8 mouse cellular contexts compared by ENCODE assay signal in genomic region chr4:133094936-133095733, GRCm38 (mm10). TPM values are rescaled to one million over a fixed set of nuclear protein-coding genes. Genes with fewer than 3 reads are reported as not detected.
DNase-seq lines count a peak whose midpoint lies in the region; ATAC-seq lines count a peak whose summit lies in the region.

No protein-coding gene starts in this region.

- peak overlapping the region; percentile 30 for H3K4me2 ChIP-seq in forebrain, embryonic 15.5 days (replicated peaks)
- peak overlapping the region; percentile 36 for H3K4me2 ChIP-seq in hindbrain, embryonic 11.5 days (replicated peaks; ENCODE audit: low read depth, low read length)

- no peaks in the 10 kb centered on the region for H3K27me3 ChIP-seq in forebrain, embryonic 15.5 days
- no peaks in the 10 kb centered on the region for H3K27me3 ChIP-seq in hindbrain, embryonic 11.5 days (ENCODE audit: control insufficient read depth, insufficient read depth, low read length)

- H3K9ac ChIP-seq in forebrain, embryonic 15.5 days (replicated peaks): peak overlapping the region; percentile 9; the same call in 1 of the 2 replicates
- H3K9ac ChIP-seq in hindbrain, embryonic 11.5 days (ENCODE audit: low read depth, low read length): 0 out of 2 replicates have a peak overlapping the region, but pooled peaks have one; percentile 37

- 19% methylated on average over 16 of the region's 16 CpGs for WGBS in forebrain, embryonic 15.5 days
- WGBS in hindbrain, embryonic 11.5 days: 29% methylated on average over 16 of the region's 16 CpGs

- H3K36me3 ChIP-seq in forebrain, embryonic 15.5 days: no peaks in the 10 kb centered on the region
- no peaks in the 10 kb centered on the region for H3K36me3 ChIP-seq in hindbrain, embryonic 11.5 days (ENCODE audit: control insufficient read depth, insufficient read depth, low read length)

- peak; percentile 64 to 68 for DNase-seq in frontal cortex, postnatal 10 days (ENCODE audit: low spot score in 2 of 2)
- DNase-seq in frontal cortex, adult 2 months (ENCODE audit: extremely low spot score in 1 of 2, low spot score in 1 of 2): no peak
- DNase-seq in cerebellum, adult 18-20 months: peak; percentile 77 to 80
- DNase-seq in hindbrain, embryonic 11.5 days (ENCODE audit: low spot score): peak; percentile 77
- peak; percentile 70 to 73 for DNase-seq in layer of hippocampus, postnatal 14 days (ENCODE audit: low spot score in 2 of 2)
- DNase-seq in spleen, postnatal 36 days (ENCODE audit: low spot score in 2 of 2): peak; percentile 65 to 66

- H3K4me3 ChIP-seq in forebrain, embryonic 15.5 days: peak overlapping the region; percentile 14
- peak overlapping the region; percentile 4; the same call in 1 of the 2 replicates for H3K4me3 ChIP-seq in hindbrain, embryonic 11.5 days (ENCODE audit: low read depth, low read length)

- peak overlapping the region; percentile 93 for H3K27ac ChIP-seq in forebrain, embryonic 15.5 days (replicated peaks)
- H3K27ac ChIP-seq in hindbrain, embryonic 11.5 days (ENCODE audit: low read depth, low read length): peak overlapping the region; percentile 79

- no peaks in the 10 kb centered on the region for H3K9me3 ChIP-seq in forebrain, embryonic 15.5 days
- no peaks in the 10 kb centered on the region for H3K9me3 ChIP-seq in hindbrain, embryonic 11.5 days (ENCODE audit: control insufficient read depth, low read length)

- peak; percentile 39 for ATAC-seq in forebrain, embryonic 15.5 days (replicated peaks)
- ATAC-seq in hindbrain, embryonic 11.5 days (ENCODE audit: low FRiP score): peak; percentile 91
- ATAC-seq in megakaryocyte-erythroid progenitor cell, adult 5-6 weeks (replicated peaks; ENCODE audit: low FRiP score, low TSS enrichment, poor library complexity, severe bottlenecking): peak; percentile 90

- peaks cover 54% of the 10 kb centered on the region for H3K4me1 ChIP-seq in forebrain, embryonic 15.5 days
- H3K4me1 ChIP-seq in hindbrain, embryonic 11.5 days (replicated peaks; ENCODE audit: control insufficient read depth, insufficient read depth, low read length): peaks cover 26% of the 10 kb centered on the region

RNA-seq across cellular contexts. Expression of gene Wasf2, which starts 35.2 kb away (rescaled TPM):
- polyA plus RNA-seq in frontal cortex, adult 2 months (2012; rRNA removed): 14.2 and 16.3 TPM in 2 replicates
- polyA plus RNA-seq in forebrain, embryonic 15.5 days (2015; fragmentation: Nextera tagmentation; extraction: Ambion mirVana): 31.8 and 33.6 TPM in 2 replicates
- polyA plus RNA-seq in hindbrain, embryonic 11.5 days (2014; fragmentation: Nextera tagmentation; extraction: Ambion mirVana): 34.6 and 58.4 TPM in 2 replicates
- 10 to 100 TPM; 37.4 to 45.0 TPM for total RNA-seq in layer of hippocampus, postnatal 14 days (2021)
- total RNA-seq in megakaryocyte-erythroid progenitor cell, adult 5-6 weeks (2014; fragmentation: Nextera tagmentation): 66.5 and 75.9 TPM in 2 replicates
- 16.7 and 27.7 TPM in 2 replicates for total RNA-seq in megakaryocyte-erythroid progenitor cell, adult 5-6 weeks (2017)

Comparison
In these comparisons a context has a peak if more than half of its experiments do, and no peak if none do; other contexts are left out.
1. DNase-seq: peak in frontal cortex, postnatal 10 days (2 of 2), cerebellum, adult 18-20 months (2 of 2), hindbrain, embryonic 11.5 days (single experiment), layer of hippocampus, postnatal 14 days (2 of 2) and spleen, postnatal 36 days (2 of 2); none in frontal cortex, adult 2 months (0 of 2).
2. ATAC-seq: peak in every context shown above with its lines; median percentile 91 in hindbrain, embryonic 11.5 days; 90 in megakaryocyte-erythroid progenitor cell, adult 5-6 weeks; 39 in forebrain, embryonic 15.5 days.